Mouse (Mus musculus) ovary, postnatal 10 days (tissue): ENCODE measurements at regions not wholly inside any gene's neighbourhood (a gene's known extent, or its start where the extent isn't known, plus 50 kb on each side); places are given as distances from the start of the nearest gene placed in this dataset.
"Not testable (repeated sequence)": the region's sequence is repeated elsewhere in the genome, so short reads cannot be mapped to it uniquely, and the experiment has no call there.

Source experiments
- DNase-seq: peaks from one replicate; pipeline ENCODE4 v3.0.0; 2022; ENCODE audit warnings: low spot score

- DNase-seq: not testable (repeated sequence)
These were observed 626.2 kb upstream of the Olfr1507 start for GRCm38 (mm10) chr14:53121704-53122103.

- not testable (repeated sequence) for DNase-seq
These were observed 614.2 kb upstream of the Olfr1507 start for GRCm38 (mm10) chr14:53109732-53110131.

- not testable (repeated sequence) for DNase-seq
These were observed 605.8 kb upstream of the Olfr1507 start for GRCm38 (mm10) chr14:53101362-53101761.

GRCm38 (mm10) chr14:53090921-53091320 lies 595.4 kb upstream of the Olfr1507 start:
- DNase-seq: not testable (repeated sequence)

GRCm38 (mm10) chr14:53081853-53082252 lies 586.3 kb upstream of the Olfr1507 start:
- DNase-seq: not testable (repeated sequence)

GRCm38 (mm10) chr14:53081024-53081711 lies 585.6 kb upstream of the Olfr1507 start:
- not testable (repeated sequence) for DNase-seq

- not testable (repeated sequence) for DNase-seq
These were observed 585.0 kb upstream of the Olfr1507 start for GRCm38 (mm10) chr14:53080556-53080955.

- not testable (repeated sequence) for DNase-seq
These were observed 580.4 kb upstream of the Olfr1507 start for GRCm38 (mm10) chr14:53075937-53076336.

GRCm38 (mm10) chr14:53073126-53073525 lies 577.6 kb upstream of the Olfr1507 start:
- DNase-seq: not testable (repeated sequence)

- DNase-seq: not testable (repeated sequence)
These were observed 577.0 kb upstream of the Olfr1507 start for GRCm38 (mm10) chr14:53072502-53072901.

- DNase-seq: not testable (repeated sequence)
These were observed 558.9 kb upstream of the Olfr1507 start for GRCm38 (mm10) chr14:53054439-53054838.

- not testable (repeated sequence) for DNase-seq
These were observed 558.0 kb upstream of the Olfr1507 start for GRCm38 (mm10) chr14:53053465-53054123.

GRCm38 (mm10) chr14:53047683-53048082 lies 552.1 kb upstream of the Olfr1507 start:
- not testable (repeated sequence) for DNase-seq

GRCm38 (mm10) chr14:53046975-53047374 lies 551.4 kb upstream of the Olfr1507 start:
- not testable (repeated sequence) for DNase-seq

GRCm38 (mm10) chr14:53045331-53045730 lies 549.8 kb upstream of the Olfr1507 start:
- DNase-seq: not testable (repeated sequence)

GRCm38 (mm10) chr14:53044101-53044500 lies 548.6 kb upstream of the Olfr1507 start:
- DNase-seq: not testable (repeated sequence)

- not testable (repeated sequence) for DNase-seq
These were observed 546.5 kb upstream of the Olfr1507 start for GRCm38 (mm10) chr14:53042016-53042415.

GRCm38 (mm10) chr14:53039475-53039874 lies 543.9 kb upstream of the Olfr1507 start:
- DNase-seq: not testable (repeated sequence)

GRCm38 (mm10) chr14:53034940-53035339 lies 539.4 kb upstream of the Olfr1507 start:
- DNase-seq: not testable (repeated sequence)

- DNase-seq: not testable (repeated sequence)
These were observed 537.7 kb upstream of the Olfr1507 start for GRCm38 (mm10) chr14:53033221-53033620.

- DNase-seq: not testable (repeated sequence)
These were observed 536.9 kb upstream of the Olfr1507 start for GRCm38 (mm10) chr14:53032498-53032897.

GRCm38 (mm10) chr14:53030227-53030626 lies 534.7 kb upstream of the Olfr1507 start:
- not testable (repeated sequence) for DNase-seq

- DNase-seq: not testable (repeated sequence)
These were observed 531.4 kb upstream of the Olfr1507 start for GRCm38 (mm10) chr14:53026958-53027357.
